Mouse (Mus musculus) thymus, adult 2 months (tissue): ENCODE data around the gene Lrfn4. TPM values are rescaled to one million over a fixed set of nuclear protein-coding genes. Genes with fewer than 3 reads are reported as not detected.
A peak's percentile ranks its signal among the peaks of the same experiment; 100 is the strongest.

Experiments used
- DNase-seq: peaks from one replicate; pipeline ENCODE4 v3.0.0; 2021
- H3K27ac ChIP-seq: fragments of 200-500 bp; 2 replicates; pipeline ENCODE4 v1.5.1; 2012; ENCODE audit warnings: low read length, control low read depth; ENCODE audit not compliant: control insufficient read depth, insufficient read depth
- H3K27me3 ChIP-seq: fragments of 200-500 bp; 2 replicates; pipeline ENCODE4 v1.6.1; 2012; ENCODE audit warnings: mild to moderate bottlenecking, low read length, moderate library complexity, mixed read lengths; ENCODE audit not compliant: control insufficient read depth, insufficient read depth
- H3K36me3 ChIP-seq: fragments of 200-500 bp; 2 replicates; pipeline ENCODE4 v1.6.1; 2012; ENCODE audit warnings: mild to moderate bottlenecking, low read length, moderate library complexity; ENCODE audit not compliant: control insufficient read depth, insufficient read depth
- H3K4me1 ChIP-seq: fragments of 200-500 bp; replicated peaks from 2 replicates; pipeline ENCODE4 v1.6.1; 2012; ENCODE audit warnings: low read length; ENCODE audit not compliant: control insufficient read depth, insufficient read depth
- H3K4me3 ChIP-seq: fragments of 200-500 bp; 2 replicates; pipeline ENCODE4 v1.5.1; 2012; ENCODE audit warnings: mild to moderate bottlenecking, low read length, control low read depth, moderate library complexity; ENCODE audit not compliant: control insufficient read depth, insufficient read depth
- CTCF ChIP-seq: fragments of 200-500 bp; IDR thresholded peaks from 2 replicates; pipeline ENCODE4 v1.5.1; 2012; ENCODE audit warnings: mild to moderate bottlenecking, control low read depth, low read length, moderate library complexity, borderline replicate concordance; ENCODE audit not compliant: control insufficient read depth, poor library complexity, insufficient read depth; ENCODE audit errors: extremely low read depth
- POLR2A ChIP-seq: fragments of 200-500 bp; IDR thresholded peaks from 2 replicates; pipeline ENCODE4 v1.6.1; 2012; ENCODE audit warnings: mild to moderate bottlenecking, low read length, control low read depth, moderate library complexity; ENCODE audit not compliant: control insufficient read depth, poor library complexity, insufficient read depth; ENCODE audit errors: extremely low read depth
- WGBS: fragments of 180-500 bp; shearing (Covaris S2); methylation state at CpG from one replicate; pipeline ENCODE4 v1.1.7; 2018; 5-methylcytosine and 5-hydroxymethylcytosine counted together
- polyA plus RNA-seq: library from polyadenylated mRNA; depleted of rRNA; stranded (reverse); fragments of >200 nt; gene quantifications from 2 replicates; pipeline ENCODE4 v1.2.3, GENCODE M21; 2012

The Lrfn4 gene
- polyA plus RNA-seq, 1 experiment = 17.3 TPM

DNA sequence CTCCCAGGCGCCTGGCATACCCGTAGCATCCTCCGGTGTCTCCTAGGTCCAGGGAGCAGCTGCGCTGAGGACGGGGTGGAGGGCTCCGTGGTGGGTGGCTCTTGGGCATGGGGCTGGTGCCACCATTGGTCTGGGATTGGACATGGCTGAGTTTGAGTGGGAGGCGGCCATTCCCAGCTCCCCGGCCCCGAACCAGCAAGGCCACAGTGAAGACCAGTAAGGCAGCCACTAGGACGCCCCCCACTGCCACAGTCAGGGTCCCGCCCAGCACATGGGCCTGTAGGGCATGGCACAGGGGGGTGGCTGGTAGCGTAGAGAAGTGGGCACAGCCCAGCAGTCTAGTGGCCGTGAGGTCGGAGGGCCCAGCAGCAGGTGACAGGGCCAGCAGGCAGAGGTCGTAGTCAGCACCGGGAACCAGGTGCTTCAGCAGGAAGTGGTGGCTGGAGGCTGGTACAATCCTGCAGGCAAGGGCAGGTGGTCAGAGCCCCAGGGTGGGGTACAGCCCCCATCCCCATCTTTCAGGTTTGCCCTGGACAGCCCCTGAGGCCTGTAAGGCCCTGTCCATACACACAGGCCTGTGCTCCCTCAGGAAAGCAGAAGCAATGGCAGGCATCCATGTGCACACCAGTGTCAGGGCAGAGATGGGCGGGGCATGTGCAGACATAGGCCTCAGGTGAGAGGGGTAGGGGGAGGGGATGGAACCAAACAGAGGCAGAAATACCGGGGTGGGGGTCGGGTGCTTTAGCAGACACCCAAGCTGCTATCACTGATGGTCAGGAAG, 3.1 kb downstream of the Lrfn4 start:
- no peaks in the 10 kb centered on the region for H3K27me3 ChIP-seq
- TF ChIP-seq CTCF = no peak
- TF ChIP-seq POLR2A = no peak
- peaks cover 9% of the 10 kb centered on the region for H3K4me1 ChIP-seq
- no peak for DNase-seq
- no peak overlapping the region for H3K4me3 ChIP-seq
- no peaks in the 10 kb centered on the region for H3K36me3 ChIP-seq
- H3K27ac ChIP-seq = no peak overlapping the region
- WGBS = 96% methylated on average over 19 of the region's 19 CpGs

DNA sequence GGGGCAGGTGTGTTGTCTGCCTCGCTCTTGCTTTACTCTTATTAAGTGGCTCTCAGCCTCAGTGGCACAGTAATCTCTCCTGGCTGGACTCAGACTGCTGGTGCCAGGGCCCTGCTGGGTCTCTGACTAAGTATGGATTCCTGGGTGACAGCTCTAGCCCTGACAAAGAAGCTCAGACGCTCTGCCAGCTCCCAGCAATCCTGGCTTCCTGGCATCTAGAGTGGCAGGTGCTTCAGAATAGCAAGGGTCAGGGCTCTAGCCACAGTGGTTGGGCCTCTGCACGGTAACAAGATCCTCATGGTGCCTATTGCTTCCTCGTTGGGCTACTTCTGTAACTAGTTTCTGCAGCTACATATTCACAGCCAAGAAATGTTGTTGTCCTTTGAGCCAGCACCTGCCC, 5.4 kb downstream of the Lrfn4 start:
- 62% methylated on average over 4 of the region's 4 CpGs for WGBS
- no peak overlapping the region for H3K4me3 ChIP-seq
- no peaks in the 10 kb centered on the region for H3K27me3 ChIP-seq
- TF ChIP-seq CTCF (no peak), POLR2A (no peak)
- peaks cover 5% of the 10 kb centered on the region for H3K4me1 ChIP-seq
- no peaks in the 10 kb centered on the region for H3K36me3 ChIP-seq
- H3K27ac ChIP-seq = no peak overlapping the region
- no peak for DNase-seq

DNA sequence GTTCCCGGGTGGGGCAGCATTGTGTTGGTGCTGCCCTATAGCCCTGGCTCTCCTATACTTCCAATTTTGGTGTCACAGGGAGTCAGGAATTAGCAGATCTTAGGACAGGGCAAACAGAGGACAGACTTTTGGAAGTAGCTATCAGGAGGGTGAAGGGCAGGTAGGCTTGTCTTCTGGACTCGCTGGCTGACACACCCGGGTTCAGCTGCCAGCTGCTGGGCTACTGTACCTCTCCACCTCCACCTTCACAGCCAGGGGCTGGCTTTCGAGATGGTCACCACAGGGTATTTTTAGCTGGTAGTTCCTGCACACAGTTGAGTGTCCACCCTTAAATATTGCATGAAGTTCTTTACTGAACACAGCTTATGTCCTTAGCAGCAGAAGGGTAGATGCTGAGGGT, 7.0 kb downstream of the Lrfn4 start:
- TF ChIP-seq CTCF (no peak), POLR2A (no peak)
- no peaks in the 10 kb centered on the region for H3K36me3 ChIP-seq
- H3K27me3 ChIP-seq = no peaks in the 10 kb centered on the region
- H3K27ac ChIP-seq = no peak overlapping the region
- 84% methylated on average over 4 of the region's 4 CpGs for WGBS
- no peaks in the 10 kb centered on the region for H3K4me1 ChIP-seq
- H3K4me3 ChIP-seq = no peak overlapping the region
- DNase-seq = no peak

DNA sequence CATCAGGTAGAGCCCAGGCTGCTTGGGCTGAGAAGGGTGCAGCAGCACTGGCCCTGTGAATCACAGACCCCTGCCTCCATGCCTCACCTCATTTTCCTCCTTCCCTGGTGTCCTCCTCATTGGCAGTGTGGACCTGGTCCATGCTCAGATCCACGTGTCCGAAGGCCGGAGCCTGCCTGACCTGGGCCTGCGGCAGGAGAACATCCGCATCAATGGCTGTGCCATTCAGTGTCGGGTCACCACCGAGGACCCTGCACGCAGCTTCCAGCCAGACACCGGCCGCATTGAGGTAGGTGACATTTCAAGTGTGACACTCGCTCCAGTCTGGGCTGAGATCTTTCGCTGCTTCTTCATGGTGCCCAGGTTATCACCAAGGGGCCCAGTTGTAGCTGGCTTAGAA, 8.1 kb downstream of the Lrfn4 start:
- H3K4me1 ChIP-seq = no peaks in the 10 kb centered on the region
- no peaks in the 10 kb centered on the region for H3K27me3 ChIP-seq
- 95% methylated on average over 12 of the region's 12 CpGs for WGBS
- no peak for DNase-seq
- TF ChIP-seq POLR2A (no peak), CTCF (no peak)
- H3K4me3 ChIP-seq = no peak overlapping the region
- no peaks in the 10 kb centered on the region for H3K36me3 ChIP-seq
- H3K27ac ChIP-seq = no peak overlapping the region

DNA sequence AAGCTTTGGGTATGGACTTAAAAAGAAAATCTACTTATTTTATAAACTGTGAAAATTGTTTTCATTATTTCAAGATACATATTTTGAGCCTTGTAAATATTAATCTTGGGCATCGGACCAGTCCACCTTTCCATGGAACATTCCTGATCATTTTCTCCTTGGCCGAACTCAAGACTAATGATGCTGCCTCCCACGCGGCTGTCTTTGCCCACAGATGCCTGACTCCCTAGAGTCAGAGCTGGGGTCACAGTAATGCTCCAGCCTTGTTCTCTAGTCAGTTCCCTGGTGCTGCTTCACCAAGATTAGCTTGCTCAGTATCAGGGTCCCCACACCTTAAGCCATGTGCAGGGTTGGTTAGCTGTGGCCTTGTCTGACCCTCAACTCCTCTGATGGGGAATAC, 9.8 kb downstream of the Lrfn4 start:
- H3K27ac ChIP-seq = no peak overlapping the region
- TF ChIP-seq CTCF = no peak
- TF ChIP-seq POLR2A = no peak
- H3K4me1 ChIP-seq = no peaks in the 10 kb centered on the region
- no peaks in the 10 kb centered on the region for H3K27me3 ChIP-seq
- H3K36me3 ChIP-seq = no peaks in the 10 kb centered on the region
- DNase-seq = no peak
- no peak overlapping the region for H3K4me3 ChIP-seq
- WGBS = 97% methylated on average over 4 of the region's 4 CpGs

DNA sequence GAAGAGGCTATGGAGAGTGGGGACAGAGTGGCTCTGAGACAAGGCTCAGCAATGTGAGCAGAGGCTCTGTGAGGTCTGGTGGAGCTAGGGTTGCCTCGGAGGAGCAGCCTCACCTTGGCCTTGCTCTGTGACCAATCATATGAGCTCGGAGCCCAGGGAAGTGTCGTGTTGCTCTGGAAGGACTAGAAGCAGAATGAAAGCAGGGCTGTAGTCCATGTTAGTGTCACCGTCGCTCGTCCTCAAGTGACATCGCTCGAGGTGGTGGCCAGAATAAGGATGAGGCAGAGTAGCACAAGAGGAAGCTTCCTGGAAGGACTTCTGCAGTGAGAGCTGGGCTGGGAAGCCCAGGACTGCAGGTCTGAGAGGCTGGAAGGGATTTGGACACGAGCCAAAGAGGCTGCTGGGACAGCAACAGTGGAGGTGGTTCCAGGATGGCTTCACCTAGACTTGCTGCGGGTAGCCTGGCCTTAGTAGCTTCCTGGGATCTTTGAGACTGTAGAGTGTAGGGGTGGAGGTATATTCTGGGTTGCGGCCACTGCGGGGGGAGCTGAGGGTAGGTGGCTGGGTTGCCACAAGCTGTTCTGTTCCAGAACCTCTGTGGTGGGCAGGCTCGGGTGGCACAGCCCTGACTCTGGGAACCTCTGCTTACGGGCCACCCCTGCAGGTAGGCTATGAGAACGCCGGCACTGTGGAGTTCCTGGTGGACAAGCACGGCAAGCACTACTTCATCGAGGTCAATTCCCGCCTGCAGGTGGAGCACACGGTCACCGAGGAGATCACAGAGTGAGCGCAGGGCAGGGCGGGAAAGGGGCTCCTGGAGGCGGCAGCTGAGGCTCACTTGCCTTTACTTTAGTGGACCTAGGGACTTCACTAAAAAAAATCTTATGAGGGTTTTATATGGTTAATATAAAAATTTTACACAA, 11.4 kb downstream of the Lrfn4 start:
- WGBS = 40% methylated on average over 24 of the region's 24 CpGs
- no peaks in the 10 kb centered on the region for H3K36me3 ChIP-seq
- no peaks in the 10 kb centered on the region for H3K4me1 ChIP-seq
- DNase-seq = peak; percentile 53
- H3K27me3 ChIP-seq = no peaks in the 10 kb centered on the region
- H3K4me3 ChIP-seq = no peak overlapping the region
- H3K27ac ChIP-seq = no peak overlapping the region
- TF ChIP-seq CTCF = peak; percentile 38; the same call in 1 of the 2 replicates
- no peak for TF ChIP-seq POLR2A
